ENCODE assay signal across 8 mouse cellular contexts in the genomic region with DNA sequence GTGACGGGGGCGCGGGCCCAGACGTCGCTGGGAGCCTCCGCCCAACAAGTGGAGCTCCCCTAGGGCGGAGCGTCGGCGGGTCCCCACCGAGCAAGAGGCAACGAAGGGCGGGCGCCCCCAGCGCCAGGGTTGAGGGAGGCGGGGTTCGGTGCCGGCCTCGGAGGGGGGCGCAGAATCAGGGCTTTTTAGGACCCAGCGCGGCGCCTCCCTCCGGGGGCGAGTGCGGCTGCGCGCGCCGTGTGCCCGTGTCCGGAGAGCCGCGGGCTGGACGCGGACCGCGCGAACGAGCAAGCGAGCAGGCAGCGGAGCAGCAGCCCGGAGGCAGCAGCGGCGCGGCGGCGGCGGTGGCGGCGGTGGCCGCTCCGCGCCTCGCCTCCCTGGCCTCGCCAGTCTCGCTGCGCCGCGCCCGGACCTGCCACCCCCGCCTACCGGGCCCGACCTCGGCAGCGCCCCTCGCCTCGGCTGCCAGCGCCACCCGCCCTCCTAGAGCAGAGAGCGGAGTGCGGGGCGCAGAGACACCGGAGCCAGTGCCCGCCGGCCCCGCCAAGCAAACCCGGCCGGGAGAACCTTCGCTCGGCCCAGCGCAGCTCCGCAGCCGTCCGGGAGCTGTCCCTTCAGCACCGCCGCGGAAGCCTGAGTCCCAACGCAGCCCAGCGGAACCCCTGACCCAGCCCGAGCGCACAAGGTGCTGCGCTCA. TPM values are rescaled to one million over a fixed set of nuclear protein-coding genes. Genes with fewer than 3 reads are reported as not detected.
DNase-seq lines count a peak whose midpoint lies in the region; ATAC-seq lines count a peak whose summit lies in the region.

A gene (plus strand): TSS at position 267 of the 697 bp plus-strand sequence.

- DNase-seq in CD4-positive helper T cell, adult 2 months (ENCODE audit: low read depth, low spot score) = peak; percentile 73
- peak; percentile 86 to 87 for DNase-seq in heart, postnatal 10 days
- peak; percentile 84 to 86 for DNase-seq in kidney, postnatal 25 days
- DNase-seq in testis, postnatal 10 days (ENCODE audit: low spot score) = peak; percentile 90

- H3K36me3 ChIP-seq in forebrain, embryonic 12.5 days (replicated peaks) = no peaks in the 10 kb centered on the region
- H3K36me3 ChIP-seq in liver, embryonic 16.5 days (ENCODE audit: control insufficient read depth, insufficient read depth) = no peaks in the 10 kb centered on the region
- H3K36me3 ChIP-seq in neural tube, embryonic 13.5 days = no peaks in the 10 kb centered on the region

- H3K4me2 ChIP-seq in forebrain, embryonic 12.5 days = peak within 1 kb of the TSS; percentile 79
- H3K4me2 ChIP-seq in liver, embryonic 16.5 days (ENCODE audit: low read depth, low read length) = peak within 1 kb of the TSS; percentile 53
- H3K4me2 ChIP-seq in neural tube, embryonic 13.5 days = peak within 1 kb of the TSS; percentile 65

- H3K9me3 ChIP-seq in forebrain, embryonic 12.5 days = no peaks in the 10 kb centered on the region
- no peaks in the 10 kb centered on the region for H3K9me3 ChIP-seq in liver, embryonic 16.5 days (replicated peaks; ENCODE audit: control insufficient read depth, low read length)
- no peaks in the 10 kb centered on the region for H3K9me3 ChIP-seq in neural tube, embryonic 13.5 days

- under 1% methylated on average over 62 of the region's 93 CpGs for WGBS in forebrain, embryonic 12.5 days
- 1% methylated on average over 66 of the region's 93 CpGs for WGBS in liver, embryonic 16.5 days (ENCODE audit: insufficient replicate concordance)
- WGBS in neural tube, embryonic 13.5 days = under 1% methylated on average over 65 of the region's 93 CpGs

- peak within 1 kb of the TSS; percentile 73 for H3K9ac ChIP-seq in forebrain, embryonic 12.5 days
- H3K9ac ChIP-seq in liver, embryonic 16.5 days (ENCODE audit: low read depth, low read length) = no peak within 1 kb of the TSS
- H3K9ac ChIP-seq in neural tube, embryonic 13.5 days = peak within 1 kb of the TSS; percentile 96

- H3K27me3 ChIP-seq in forebrain, embryonic 12.5 days = peaks cover 86% of the 10 kb centered on the region
- H3K27me3 ChIP-seq in liver, embryonic 16.5 days (ENCODE audit: control insufficient read depth, insufficient read depth, low read depth, low read length) = peaks cover 56% of the 10 kb centered on the region
- H3K27me3 ChIP-seq in neural tube, embryonic 13.5 days = peaks cover 65% of the 10 kb centered on the region

- intact Hi-C loops in heart, postnatal 10 days (cut with DNase I) = no loop called here

- H3K27ac ChIP-seq in brown adipose tissue, adult 24 weeks (replicated peaks; ENCODE audit: low read depth, low read length) = no peak within 1 kb of the TSS
- peak within 1 kb of the TSS; percentile 61; the same call in 1 of the 2 replicates for H3K27ac ChIP-seq in forebrain, embryonic 12.5 days
- H3K27ac ChIP-seq in liver, embryonic 16.5 days (ENCODE audit: low read length) = no peak within 1 kb of the TSS
- H3K27ac ChIP-seq in neural tube, embryonic 13.5 days (replicated peaks) = peak within 1 kb of the TSS; percentile 86

- H3K4me1 ChIP-seq in brown adipose tissue, adult 24 weeks (ENCODE audit: control insufficient read depth, insufficient read depth, insufficient read length, low read length) = no peaks in the 10 kb centered on the region
- H3K4me1 ChIP-seq in forebrain, embryonic 12.5 days = peaks cover 25% of the 10 kb centered on the region
- H3K4me1 ChIP-seq in liver, embryonic 16.5 days (ENCODE audit: control insufficient read depth, low read depth, low read length) = no peaks in the 10 kb centered on the region; the same call in 1 of the 2 replicates
- peaks cover 53% of the 10 kb centered on the region for H3K4me1 ChIP-seq in neural tube, embryonic 13.5 days (replicated peaks)

- ATAC-seq in forebrain, embryonic 12.5 days (ENCODE audit: low FRiP score) = peak; percentile 72
- ATAC-seq in liver, embryonic 16.5 days (ENCODE audit: low read depth) = peak; percentile 51; the same call in 1 of the 2 replicates
- ATAC-seq in neural tube, embryonic 13.5 days (ENCODE audit: low read depth) = peak; percentile 64

- H3K4me3 ChIP-seq in brown adipose tissue, adult 24 weeks (ENCODE audit: insufficient read depth, low read depth, low read length) = 0 out of 2 replicates have a peak within 1 kb of the TSS, but pooled peaks have one; percentile 12
- peak within 1 kb of the TSS; percentile 66 for H3K4me3 ChIP-seq in forebrain, embryonic 12.5 days (replicated peaks)
- peak within 1 kb of the TSS; percentile 25; the same call in 1 of the 2 replicates for H3K4me3 ChIP-seq in liver, embryonic 16.5 days (ENCODE audit: low read depth, low read length)
- peak within 1 kb of the TSS; percentile 86 for H3K4me3 ChIP-seq in neural tube, embryonic 13.5 days

RNA-seq across cellular contexts. Expression of the gene that starts here (rescaled TPM):
- 0.13 and 0.36 TPM in 2 replicates for polyA plus RNA-seq in brown adipose tissue, adult 24 weeks (2012; ENCODE audit: insufficient read depth, insufficient read length, missing spikeins)
- polyA plus RNA-seq in forebrain, embryonic 12.5 days (2016; fragmentation: Nextera tagmentation; extraction: Ambion mirVana) = 4.8 and 4.9 TPM in 2 replicates
- total RNA-seq in heart, postnatal 10 days (2021) = under 1 TPM; 0.02 to 0.17 TPM
- polyA plus RNA-seq in liver, embryonic 16.5 days (2015; fragmentation: Nextera tagmentation; extraction: Ambion mirVana) = 0.06 TPM in 1 of 2 replicates, not detected in the other
- polyA plus RNA-seq in neural tube, embryonic 13.5 days (2015; fragmentation: Nextera tagmentation; extraction: Ambion mirVana) = 8.5 and 12.2 TPM in 2 replicates

Comparison
In these comparisons a context has a peak if more than half of its experiments do, and no peak if none do; other contexts are left out.
1. Peak in DNase-seq in heart, postnatal 10 days; RNA of the gene not detected or under 1 TPM.
2. Peak in ATAC-seq, H3K4me3 ChIP-seq and H3K4me2 ChIP-seq in liver, embryonic 16.5 days; RNA of the gene not detected or under 1 TPM.
3. H3K27ac ChIP-seq: peak in forebrain, embryonic 12.5 days (single experiment) and neural tube, embryonic 13.5 days (single experiment); none in brown adipose tissue, adult 24 weeks (single experiment) and liver, embryonic 16.5 days (single experiment).
4. H3K4me3 ChIP-seq: peak in every context shown above with its lines; median percentile 86 in neural tube, embryonic 13.5 days; 66 in forebrain, embryonic 12.5 days; 25 in liver, embryonic 16.5 days; 12 in brown adipose tissue, adult 24 weeks.
5. Peak in every context shown above with its lines, with median percentiles within 50 percentile points of each other: DNase-seq, ATAC-seq and H3K4me2 ChIP-seq.